Mouse (Mus musculus) brain, embryonic 14.5 days (tissue): ENCODE measurements around the gene Mex3a. TPM values are rescaled to one million over a fixed set of nuclear protein-coding genes. Genes with fewer than 3 reads are reported as not detected.

ENCODE experiments used
- DNase-seq: peaks from one replicate; pipeline ENCODE4 v3.0.0-alpha.2; 2011; ENCODE audit warnings: low read depth
- CTCF ChIP-seq: fragments of 200-500 bp; IDR thresholded peaks from 2 replicates; pipeline ENCODE4 v1.5.1; 2012; ENCODE audit warnings: inconsistent platforms, mild to moderate bottlenecking, moderate library complexity, borderline replicate concordance; ENCODE audit not compliant: insufficient read depth, insufficient read length; ENCODE audit errors: extremely low read depth
- POLR2A ChIP-seq: fragments of 200-500 bp; IDR thresholded peaks from 2 replicates; pipeline ENCODE4 v1.6.1; 2012; ENCODE audit warnings: mild to moderate bottlenecking, inconsistent platforms, borderline replicate concordance; ENCODE audit not compliant: poor library complexity, insufficient read depth, insufficient read length, severe bottlenecking; ENCODE audit errors: extremely low read depth
- polyA plus RNA-seq: library from polyadenylated mRNA; depleted of rRNA; stranded (reverse); fragments of >200 nt; gene quantifications from 2 replicates; pipeline ENCODE4 v1.2.3, GENCODE M21; 2012; rRNA removed

The Mex3a gene
- polyA plus RNA-seq, 1 experiment = 103 TPM

GRCm38 (mm10) chr3:88579454-88580117 is 47.4 kb downstream of the Mex3a start:
- peak; percentile 95 for DNase-seq
- no peak for TF ChIP-seq CTCF
- peak; percentile 43; the same call in 1 of the 2 replicates for TF ChIP-seq POLR2A

DNA sequence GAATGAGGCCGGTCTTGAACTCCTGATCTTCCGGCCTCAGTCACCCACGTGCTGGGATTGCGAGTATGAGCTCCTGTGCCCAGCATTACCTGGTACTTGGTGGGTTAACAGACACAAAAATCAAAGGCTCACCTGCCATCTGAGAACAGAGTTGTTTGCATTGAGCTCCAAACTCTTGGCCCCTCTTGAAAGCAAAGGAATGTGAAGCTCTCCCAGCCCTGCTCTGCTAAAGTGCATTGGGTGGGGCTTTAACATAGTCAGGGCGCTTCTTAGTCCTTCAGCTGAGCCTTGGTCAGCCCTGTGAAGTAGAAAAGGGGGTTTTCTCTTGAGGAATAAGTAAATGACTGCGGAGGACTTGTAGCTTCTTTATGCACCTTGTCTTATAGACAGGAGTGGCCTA is 53.6 kb downstream of the Mex3a start:
- no peak for DNase-seq
- TF ChIP-seq POLR2A (no peak), CTCF (no peak)

GRCm38 (mm10) chr3:88586640-88587039 is 54.4 kb downstream of the Mex3a start:
- DNase-seq = no peak
- TF ChIP-seq POLR2A = no peak

GRCm38 (mm10) chr3:88590246-88590645 is 58.1 kb downstream of the Mex3a start:
- TF ChIP-seq CTCF (no peak), POLR2A (no peak)

More at GRCm38 (mm10) chr3:88590246-88590645, 58.1 kb downstream of the Mex3a start:
- no peak for DNase-seq

Other genes starting within 250 kb of the Mex3a start
- 0.11 TPM in 1 of 2 replicates, not detected in the other for gene Gm38392, start 245.2 kb upstream of the Mex3a start, polyA plus RNA-seq
- 3.0 and 3.6 TPM in 2 replicates for gene Tsacc, start 235.4 kb upstream of the Mex3a start, polyA plus RNA-seq
- gene Cct3, start 235.3 kb upstream of the Mex3a start, polyA plus RNA-seq = 337 and 373 TPM in 2 replicates
- gene Glmp, start 207.4 kb upstream of the Mex3a start, polyA plus RNA-seq = 65.4 and 74.5 TPM in 2 replicates
- gene Tmem79, start 196.2 kb upstream of the Mex3a start, polyA plus RNA-seq = 1.7 and 1.8 TPM in 2 replicates
- 108 and 120 TPM in 2 replicates for gene Smg5, start 196.1 kb upstream of the Mex3a start, polyA plus RNA-seq
- 1.7 and 2.4 TPM in 2 replicates for gene Paqr6, start 167.8 kb upstream of the Mex3a start, polyA plus RNA-seq
- gene Bglap3, start 159.7 kb upstream of the Mex3a start, polyA plus RNA-seq = 0.08 and 0.28 TPM in 2 replicates
- 1.2 TPM in 1 of 2 replicates, not detected in the other for gene Bglap2, start 153.7 kb upstream of the Mex3a start, polyA plus RNA-seq
- 0.30 and 0.63 TPM in 2 replicates for gene Bglap, start 147.9 kb upstream of the Mex3a start, polyA plus RNA-seq
- gene Pmf1, start 122.1 kb upstream of the Mex3a start, polyA plus RNA-seq = 35.5 and 60.7 TPM in 2 replicates
- 39.6 and 41.6 TPM in 2 replicates for gene Slc25a44, start 107.3 kb upstream of the Mex3a start, polyA plus RNA-seq
- gene Sema4a, start 71.2 kb upstream of the Mex3a start, polyA plus RNA-seq = 57.1 and 57.6 TPM in 2 replicates
- gene Lmna, start 22.4 kb upstream of the Mex3a start, polyA plus RNA-seq = 33.2 and 39.5 TPM in 2 replicates
- gene Rab25, start 15.9 kb downstream of the Mex3a start, polyA plus RNA-seq = 1.7 and 2.4 TPM in 2 replicates
- 121 and 122 TPM in 2 replicates for gene Lamtor2, start 20.7 kb downstream of the Mex3a start, polyA plus RNA-seq
- 108 and 113 TPM in 2 replicates for gene Ubqln4, start 21.4 kb downstream of the Mex3a start, polyA plus RNA-seq
- gene Ssr2, start 43.5 kb downstream of the Mex3a start, polyA plus RNA-seq = 170 and 185 TPM in 2 replicates
- gene Arhgef2, start 73.6 kb downstream of the Mex3a start, polyA plus RNA-seq = 106 and 137 TPM in 2 replicates
- not detected in 2 replicates for gene Rxfp4, start 120.7 kb downstream of the Mex3a start, polyA plus RNA-seq
- gene Khdc4, start 153.4 kb downstream of the Mex3a start, polyA plus RNA-seq = 115 and 169 TPM in 2 replicates
- gene Rit1, start 184.4 kb downstream of the Mex3a start, polyA plus RNA-seq = 45.2 and 49.2 TPM in 2 replicates
- gene Syt11, start 242.8 kb downstream of the Mex3a start, polyA plus RNA-seq = 149 and 165 TPM in 2 replicates